Mouse (Mus musculus) spleen, adult 2 months (tissue): ENCODE data around the gene Gm9833. TPM values are rescaled to one million over a fixed set of nuclear protein-coding genes. Genes with fewer than 3 reads are reported as not detected.

Source experiments
- DNase-seq, 2 experiments: peaks; one replicate each; pipeline versions ENCODE4 v3.0.0 to v3.0.0-alpha.2; 2012 to 2021; ENCODE audit warnings: low spot score in 2 of 2, low read depth in 1 of 2
- H3K27ac ChIP-seq: fragments of 200-500 bp; 2 replicates; pipeline ENCODE4 v1.5.1; 2012; ENCODE audit warnings: low read length, inconsistent platforms; ENCODE audit not compliant: insufficient read depth
- H3K27me3 ChIP-seq: fragments of 200-500 bp; 2 replicates; pipeline ENCODE4 v1.6.1; 2012; ENCODE audit warnings: mild to moderate bottlenecking, moderate library complexity, low read length, inconsistent platforms; ENCODE audit not compliant: control insufficient read depth, insufficient read depth
- H3K36me3 ChIP-seq: fragments of 200-500 bp; 2 replicates; pipeline ENCODE4 v1.6.1; 2012; ENCODE audit warnings: mild to moderate bottlenecking, low read length, inconsistent platforms; ENCODE audit not compliant: control insufficient read depth, insufficient read depth
- H3K4me1 ChIP-seq: fragments of 200-500 bp; 2 replicates; pipeline ENCODE4 v1.6.1; 2011; ENCODE audit warnings: inconsistent platforms; ENCODE audit not compliant: control insufficient read depth, insufficient read depth, insufficient read length
- H3K4me3 ChIP-seq: fragments of 200-500 bp; 2 replicates; pipeline ENCODE4 v1.5.1; 2011; ENCODE audit warnings: mild to moderate bottlenecking, inconsistent platforms; ENCODE audit not compliant: insufficient read depth, insufficient read length; ENCODE audit errors: extremely low read depth
- CTCF ChIP-seq: fragments of 200-500 bp; IDR thresholded peaks from 2 replicates; pipeline ENCODE4 v1.5.1; 2011; ENCODE audit warnings: mild to moderate bottlenecking, inconsistent platforms; ENCODE audit not compliant: insufficient read depth, insufficient read length, insufficient replicate concordance; ENCODE audit errors: extremely low read depth
- POLR2A ChIP-seq: fragments of 200-500 bp; IDR thresholded peaks from 2 replicates; pipeline ENCODE4 v1.6.1; 2011; ENCODE audit warnings: low read depth, low read length, inconsistent platforms
- WGBS: fragments of 180-500 bp; shearing (Covaris S2); methylation state at CpG from one replicate; pipeline ENCODE4 v1.1.7; 2018; 5-methylcytosine and 5-hydroxymethylcytosine counted together
- polyA plus RNA-seq: library from polyadenylated mRNA; depleted of rRNA; stranded (reverse); fragments of >200 nt; gene quantifications from 2 replicates; pipeline ENCODE4 v1.2.3, GENCODE M21; 2012

Gm9833 gene
- polyA plus RNA-seq, 1 experiment = 0.07 TPM

DNA sequence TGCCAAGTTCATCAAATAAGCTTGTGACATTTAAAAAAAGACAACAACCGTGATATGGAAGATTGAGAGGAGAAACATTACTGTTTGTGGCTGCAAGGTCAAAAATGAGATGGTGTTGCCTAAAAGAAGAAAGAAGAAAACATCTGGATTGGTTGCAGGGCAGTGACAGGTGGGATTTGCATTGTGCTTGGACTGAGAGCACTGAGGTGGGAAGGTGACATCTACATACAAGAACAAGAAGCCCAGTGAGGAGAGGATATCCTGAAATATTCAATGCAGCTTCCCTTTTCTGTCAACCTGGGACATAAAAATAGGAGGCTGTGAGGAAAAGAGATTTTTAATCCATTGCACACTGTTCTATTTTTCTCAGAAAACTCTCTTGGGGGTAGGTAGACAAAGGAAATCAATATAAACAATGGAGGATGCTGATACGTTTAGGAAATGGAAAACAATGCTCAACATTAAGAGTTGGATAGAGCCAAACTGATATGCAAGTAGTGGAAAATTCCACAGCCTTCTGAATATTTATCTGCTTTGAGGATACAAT, 7.2 kb downstream of the Gm9833 start:
- H3K27me3 ChIP-seq = no peaks in the 10 kb centered on the region
- H3K4me1 ChIP-seq = no peaks in the 10 kb centered on the region
- no peak overlapping the region for H3K4me3 ChIP-seq
- H3K36me3 ChIP-seq = no peaks in the 10 kb centered on the region
- no peak for DNase-seq
- WGBS = 90% methylated on average over 2 of the region's 2 CpGs
- no peak overlapping the region for H3K27ac ChIP-seq
- TF ChIP-seq POLR2A = no peak
- TF ChIP-seq CTCF = no peak

DNA sequence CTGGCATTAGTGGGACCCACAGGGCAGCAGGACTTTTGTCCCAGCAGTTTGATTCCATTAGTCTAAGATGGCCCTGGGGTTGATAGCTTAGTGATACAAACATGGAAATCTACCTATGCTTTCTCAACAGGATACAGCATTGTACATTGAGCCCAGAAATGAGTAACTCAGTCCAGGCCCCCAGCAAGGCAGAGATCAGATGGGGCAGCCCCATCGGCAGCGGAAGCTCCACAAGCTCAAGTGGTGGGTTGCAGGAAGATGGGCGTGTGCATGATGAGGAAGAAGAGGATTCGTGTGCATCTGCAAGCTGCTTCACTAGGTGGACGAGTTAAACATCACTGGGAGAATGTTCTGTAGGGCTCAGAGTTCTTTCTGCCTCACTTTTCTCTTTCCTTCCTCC, 11.8 kb downstream of the Gm9833 start:
- 91% methylated on average over 5 of the region's 5 CpGs for WGBS
- Histone ChIP-seq H3K27ac (no peak overlapping the region), H3K36me3 (no peaks in the 10 kb centered on the region), H3K27me3 (no peaks in the 10 kb centered on the region), H3K4me3 (no peak overlapping the region), H3K4me1 (no peaks in the 10 kb centered on the region)
- TF ChIP-seq CTCF = no peak
- no peak for TF ChIP-seq POLR2A
- DNase-seq = no peak

DNA sequence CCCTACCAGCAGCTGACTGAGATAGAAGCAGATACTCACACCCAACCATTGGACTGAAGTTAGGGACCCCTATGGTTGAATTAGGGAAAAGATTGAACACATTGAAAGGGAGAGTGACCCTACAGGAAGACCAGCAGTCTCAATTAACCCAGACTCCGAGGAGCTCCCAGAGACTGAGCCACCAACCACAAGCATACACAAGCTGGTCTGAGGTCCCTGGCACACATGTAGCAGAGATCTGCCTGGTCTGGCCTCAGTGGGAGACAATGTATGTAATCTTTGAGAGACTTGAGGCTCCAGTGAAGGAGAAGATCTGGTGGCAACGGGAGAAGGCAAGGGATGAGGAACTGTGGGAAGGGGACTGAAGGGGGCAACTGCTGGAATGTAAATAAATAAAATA, 23.7 kb downstream of the Gm9833 start:
- Histone ChIP-seq H3K27ac (no peak overlapping the region), H3K4me3 (no peak overlapping the region), H3K27me3 (no peaks in the 10 kb centered on the region), H3K36me3 (no peaks in the 10 kb centered on the region), H3K4me1 (no peaks in the 10 kb centered on the region)
- WGBS = 86% methylated on average over 2 of the region's 2 CpGs
- no peak for TF ChIP-seq CTCF
- no peak for TF ChIP-seq POLR2A
- DNase-seq = no peak

DNA sequence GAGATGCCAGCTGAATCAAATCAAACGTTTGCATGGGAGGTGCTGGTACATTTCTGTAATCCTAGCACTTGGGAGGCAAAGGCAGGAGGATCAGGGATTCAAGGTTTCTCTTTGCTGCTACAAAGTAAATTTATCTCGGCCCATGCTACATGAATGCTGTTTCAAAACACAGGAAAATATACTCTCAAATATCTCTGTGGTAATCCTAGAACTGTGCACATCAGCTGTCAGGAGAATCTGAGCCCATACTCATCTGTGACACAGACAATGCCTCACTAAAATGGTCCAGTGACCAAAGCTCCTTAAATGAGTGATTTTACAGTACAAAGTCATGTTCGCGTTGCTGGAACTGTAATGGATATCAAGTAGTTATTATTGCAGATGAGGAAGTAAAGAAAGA, 24.3 kb downstream of the Gm9833 start:
- Histone ChIP-seq H3K4me1 (no peaks in the 10 kb centered on the region), H3K27me3 (no peaks in the 10 kb centered on the region), H3K4me3 (no peak overlapping the region), H3K36me3 (no peaks in the 10 kb centered on the region), H3K27ac (no peak overlapping the region)
- TF ChIP-seq POLR2A (no peak), CTCF (no peak)
- no peak for DNase-seq
- WGBS = 87% methylated on average over 4 of the region's 4 CpGs

DNA sequence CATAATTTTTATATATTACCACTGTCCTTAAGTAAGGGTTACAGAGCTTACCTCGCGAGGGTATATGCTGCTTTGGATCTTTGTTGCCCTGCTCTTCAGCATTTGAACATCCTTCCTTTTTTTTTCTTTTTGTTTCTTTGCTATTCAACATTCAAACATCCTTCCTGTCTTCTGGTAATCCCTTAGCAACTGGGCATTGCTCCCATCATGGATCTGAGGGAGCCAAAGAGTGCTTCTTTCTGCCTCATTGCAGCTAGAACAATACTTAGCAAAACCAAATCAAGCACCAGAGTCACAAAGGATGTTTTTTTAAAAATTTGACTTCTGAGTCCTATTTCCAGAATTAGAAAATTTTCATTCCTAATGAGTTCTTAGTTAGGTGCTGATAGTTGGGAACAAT, 24.8 kb downstream of the Gm9833 start:
- no peak overlapping the region for H3K27ac ChIP-seq
- DNase-seq = no peak
- no peaks in the 10 kb centered on the region for H3K4me1 ChIP-seq
- H3K27me3 ChIP-seq = no peaks in the 10 kb centered on the region
- 95% methylated on average over 2 of the region's 2 CpGs for WGBS
- no peaks in the 10 kb centered on the region for H3K36me3 ChIP-seq
- TF ChIP-seq POLR2A = no peak
- TF ChIP-seq CTCF = no peak
- no peak overlapping the region for H3K4me3 ChIP-seq

DNA sequence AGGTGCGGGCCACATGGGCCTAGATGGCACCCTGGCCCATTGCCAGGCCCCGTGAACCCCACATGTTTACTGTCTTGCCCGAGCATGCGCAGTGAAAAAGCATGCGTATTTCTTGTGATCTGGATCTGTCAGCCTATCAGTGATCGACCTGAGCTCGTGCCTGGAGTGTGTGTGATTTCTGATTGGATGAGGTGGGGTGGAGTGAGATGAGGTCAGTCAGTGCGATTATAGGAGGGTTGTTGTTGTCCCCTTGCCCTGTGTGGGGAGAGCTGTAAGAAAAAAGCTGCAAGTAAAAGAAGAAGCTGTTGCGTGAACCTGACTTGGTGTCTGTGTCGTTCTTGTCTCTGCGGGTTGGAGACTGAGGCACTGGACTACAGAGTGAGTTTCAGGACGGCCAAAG, 28.6 kb downstream of the Gm9833 start:
- H3K27me3 ChIP-seq = no peaks in the 10 kb centered on the region
- H3K36me3 ChIP-seq = no peaks in the 10 kb centered on the region
- TF ChIP-seq POLR2A (no peak), CTCF (no peak)
- no peak overlapping the region for H3K27ac ChIP-seq
- H3K4me1 ChIP-seq = no peaks in the 10 kb centered on the region
- DNase-seq = no peak
- 95% methylated on average over 12 of the region's 12 CpGs for WGBS
- no peak overlapping the region for H3K4me3 ChIP-seq

DNA sequence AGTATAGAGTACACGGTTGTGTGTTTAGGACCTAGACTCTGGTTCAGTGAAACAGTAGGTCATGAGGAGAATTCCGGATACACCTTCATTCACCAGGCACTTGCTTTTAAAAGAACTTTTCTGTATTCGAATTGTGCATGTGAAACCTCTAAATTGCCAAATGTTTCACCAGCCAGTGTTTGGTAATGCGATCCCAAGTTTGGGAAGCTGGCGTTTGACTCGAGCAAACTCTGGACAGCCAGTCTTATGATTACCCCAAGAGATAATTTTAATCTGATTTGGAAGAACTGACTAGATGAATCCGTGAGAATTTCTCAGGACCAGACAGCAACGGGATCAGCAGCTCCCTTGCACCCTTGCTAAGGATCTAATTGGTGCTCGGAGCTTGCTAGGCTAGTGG, 33.3 kb downstream of the Gm9833 start:
- no peak for TF ChIP-seq CTCF
- Histone ChIP-seq H3K27ac (no peak overlapping the region), H3K27me3 (no peaks in the 10 kb centered on the region), H3K4me1 (no peaks in the 10 kb centered on the region), H3K36me3 (no peaks in the 10 kb centered on the region), H3K4me3 (no peak overlapping the region)
- no peak for DNase-seq
- 91% methylated on average over 9 of the region's 9 CpGs for WGBS
